In the genomic region with DNA sequence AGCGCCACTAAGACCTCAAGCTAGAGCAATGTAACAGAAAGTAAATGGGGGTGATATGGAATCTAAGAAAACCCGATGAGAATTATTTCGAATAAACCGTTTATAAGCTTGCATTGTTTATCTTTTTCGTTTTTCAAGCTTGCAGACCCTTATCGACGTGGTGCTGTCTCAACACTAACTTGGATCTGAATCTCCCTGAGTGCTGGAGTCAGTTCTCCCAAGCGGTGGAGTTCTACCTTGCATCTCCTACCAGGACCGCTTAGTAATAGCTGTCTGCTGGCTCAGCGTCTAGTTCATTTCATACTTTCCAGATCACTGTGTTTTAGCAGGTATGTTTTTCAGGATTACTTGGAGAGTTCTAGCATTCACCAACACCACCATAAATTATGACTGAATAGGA, we compare ENCODE assay signal across 7 mouse cellular contexts. TPM values are rescaled to one million over a fixed set of nuclear protein-coding genes. Genes with fewer than 3 reads are reported as not detected.
DNase-seq lines count a peak whose midpoint lies in the region; ATAC-seq and TF ChIP-seq lines count a peak whose summit lies in the region.

No protein-coding gene starts in this region.

- peaks cover 10% of the 10 kb centered on the region for H3K36me3 ChIP-seq in lung, embryonic 16.5 days (ENCODE audit: control insufficient read depth, insufficient read depth, low read length)
- peaks cover 12% of the 10 kb centered on the region for H3K36me3 ChIP-seq in embryonic facial prominence, embryonic 15.5 days
- H3K36me3 ChIP-seq in limb, embryonic 11.5 days (ENCODE audit: control insufficient read depth, insufficient read depth, low read length) = 0 out of 2 replicates have a peak, but pooled peaks cover 2% of the 10 kb centered on the region
- H3K36me3 ChIP-seq in small intestine, adult 2 months (ENCODE audit: control insufficient read depth, insufficient read depth, low read length) = peaks cover 5% of the 10 kb centered on the region

- H3K9me3 ChIP-seq in lung, embryonic 16.5 days (ENCODE audit: control insufficient read depth, low read length) = no peaks in the 10 kb centered on the region
- H3K9me3 ChIP-seq in embryonic facial prominence, embryonic 15.5 days (replicated peaks) = no peaks in the 10 kb centered on the region
- no peaks in the 10 kb centered on the region for H3K9me3 ChIP-seq in limb, embryonic 11.5 days (ENCODE audit: control insufficient read depth, low read length)

- TF ChIP-seq POLR2A in small intestine, adult 2 months (IDR thresholded peaks at IDR 0.05; ENCODE audit: low read depth, low read length) = no peak

- H3K27me3 ChIP-seq in lung, embryonic 16.5 days (ENCODE audit: control insufficient read depth, insufficient read depth, low read depth, low read length) = no peaks in the 10 kb centered on the region
- H3K27me3 ChIP-seq in embryonic facial prominence, embryonic 15.5 days = no peaks in the 10 kb centered on the region
- no peaks in the 10 kb centered on the region for H3K27me3 ChIP-seq in limb, embryonic 11.5 days (ENCODE audit: control insufficient read depth, insufficient read depth, low read length)
- H3K27me3 ChIP-seq in small intestine, adult 2 months (ENCODE audit: control insufficient read depth, insufficient read depth, low read length) = no peaks in the 10 kb centered on the region

- peak overlapping the region; percentile 77 for H3K4me2 ChIP-seq in lung, embryonic 16.5 days (ENCODE audit: low read depth, low read length)
- H3K4me2 ChIP-seq in embryonic facial prominence, embryonic 15.5 days (replicated peaks) = peak overlapping the region; percentile 54
- H3K4me2 ChIP-seq in limb, embryonic 11.5 days (ENCODE audit: low read depth, severe bottlenecking) = peak overlapping the region; percentile 49

- no peak overlapping the region for H3K27ac ChIP-seq in lung, embryonic 16.5 days (ENCODE audit: low read length)
- H3K27ac ChIP-seq in embryonic facial prominence, embryonic 15.5 days (replicated peaks) = peak overlapping the region; percentile 67
- no peak overlapping the region for H3K27ac ChIP-seq in limb, embryonic 11.5 days (replicated peaks; ENCODE audit: low read depth, low read length)
- H3K27ac ChIP-seq in small intestine, adult 2 months (ENCODE audit: insufficient read depth, low read depth, low read length) = no peak overlapping the region

- peak overlapping the region; percentile 60 for H3K9ac ChIP-seq in lung, embryonic 16.5 days (ENCODE audit: low read length)
- peak overlapping the region; percentile 37 for H3K9ac ChIP-seq in embryonic facial prominence, embryonic 15.5 days
- H3K9ac ChIP-seq in limb, embryonic 11.5 days (ENCODE audit: low read length) = peak overlapping the region; percentile 18

- peaks cover 12% of the 10 kb centered on the region for H3K4me1 ChIP-seq in lung, embryonic 16.5 days (replicated peaks; ENCODE audit: control insufficient read depth, insufficient read depth, low read length)
- H3K4me1 ChIP-seq in embryonic facial prominence, embryonic 15.5 days = peaks cover 19% of the 10 kb centered on the region
- no peaks in the 10 kb centered on the region; the same call in 1 of the 2 replicates for H3K4me1 ChIP-seq in limb, embryonic 11.5 days (ENCODE audit: control insufficient read depth, insufficient read depth, low read length)
- H3K4me1 ChIP-seq in small intestine, adult 2 months (ENCODE audit: control insufficient read depth, insufficient read depth, insufficient read length, low read length) = no peaks in the 10 kb centered on the region

- no peak for DNase-seq in lung, adult 18-20 months
- no peak for DNase-seq in limb, embryonic 11.5 days (ENCODE audit: low spot score)
- DNase-seq in kidney, adult 11 months = no peak
- DNase-seq in left cerebral cortex, postnatal 36 days (ENCODE audit: low spot score in 2 of 2) = no peak

- TF ChIP-seq CTCF in small intestine, adult 2 months (IDR thresholded peaks at IDR 0.05; ENCODE audit: extremely low read depth, insufficient read length, insufficient replicate concordance, low read depth, low read length) = no peak

- 0 out of 2 replicates have a peak, but pooled peaks have one; percentile 3 for ATAC-seq in lung, embryonic 16.5 days (ENCODE audit: low read depth)
- ATAC-seq in embryonic facial prominence, embryonic 15.5 days (ENCODE audit: insufficient number of reproducible peaks, low FRiP score, low TSS enrichment, low read depth) = no peak
- no peak for ATAC-seq in limb, embryonic 11.5 days (ENCODE audit: insufficient number of reproducible peaks, low FRiP score, low TSS enrichment, low read depth)

- WGBS in lung, embryonic 16.5 days = 9% methylated on average over 10 of the region's 10 CpGs
- 8% methylated on average over 10 of the region's 10 CpGs for WGBS in embryonic facial prominence, embryonic 15.5 days
- 14% methylated on average over 10 of the region's 10 CpGs for WGBS in limb, embryonic 11.5 days
- WGBS in small intestine, adult 2 months = 8% methylated on average over 10 of the region's 10 CpGs

- peak overlapping the region; percentile 69 for H3K4me3 ChIP-seq in lung, embryonic 16.5 days (ENCODE audit: low read length)
- H3K4me3 ChIP-seq in embryonic facial prominence, embryonic 15.5 days (replicated peaks) = peak overlapping the region; percentile 81
- H3K4me3 ChIP-seq in limb, embryonic 11.5 days (ENCODE audit: low read depth, low read length) = peak overlapping the region; percentile 77
- H3K4me3 ChIP-seq in small intestine, adult 2 months (ENCODE audit: low read depth, low read length) = peak overlapping the region; percentile 79

- intact Hi-C loops in left cerebral cortex, postnatal 36 days (cut with DNase I) = no loop called here

RNA-seq across cellular contexts. Expression of a gene that starts 0.6 kb away (rescaled TPM):
- polyA plus RNA-seq in lung, embryonic 16.5 days (2015; fragmentation: Nextera tagmentation; extraction: Ambion mirVana) = 34.8 and 37.0 TPM in 2 replicates
- polyA plus RNA-seq in embryonic facial prominence, embryonic 15.5 days (2015; fragmentation: Nextera tagmentation; extraction: Ambion mirVana) = 41.0 and 41.9 TPM in 2 replicates
- 24.0 and 25.1 TPM in 2 replicates for polyA plus RNA-seq in limb, embryonic 11.5 days (2014; fragmentation: Nextera tagmentation; extraction: Ambion mirVana)
- 0.86 and 1.1 TPM in 2 replicates for polyA plus RNA-seq in small intestine, adult 2 months (2012; rRNA removed)
- total RNA-seq in left cerebral cortex, postnatal 36 days (2021) = 10 to 100 TPM; 24.6 to 26.7 TPM

RNA-seq across cellular contexts. Expression of a gene that starts 4.0 kb away (rescaled TPM):
- polyA plus RNA-seq in lung, embryonic 16.5 days (2015; fragmentation: Nextera tagmentation; extraction: Ambion mirVana) = 44.1 and 45.0 TPM in 2 replicates
- 39.7 and 43.7 TPM in 2 replicates for polyA plus RNA-seq in embryonic facial prominence, embryonic 15.5 days (2015; fragmentation: Nextera tagmentation; extraction: Ambion mirVana)
- polyA plus RNA-seq in limb, embryonic 11.5 days (2014; fragmentation: Nextera tagmentation; extraction: Ambion mirVana) = 44.5 and 46.8 TPM in 2 replicates
- 1.6 and 1.9 TPM in 2 replicates for polyA plus RNA-seq in small intestine, adult 2 months (2012; rRNA removed)
- 10 to 100 TPM; 24.0 to 26.7 TPM for total RNA-seq in left cerebral cortex, postnatal 36 days (2021)

RNA-seq across cellular contexts. Expression of a gene that starts 32.5 kb away (rescaled TPM):
- 11.7 and 12.7 TPM in 2 replicates for polyA plus RNA-seq in lung, embryonic 16.5 days (2015; fragmentation: Nextera tagmentation; extraction: Ambion mirVana)
- 12.2 and 16.7 TPM in 2 replicates for polyA plus RNA-seq in embryonic facial prominence, embryonic 15.5 days (2015; fragmentation: Nextera tagmentation; extraction: Ambion mirVana)
- polyA plus RNA-seq in limb, embryonic 11.5 days (2014; fragmentation: Nextera tagmentation; extraction: Ambion mirVana) = 8.7 and 10.2 TPM in 2 replicates
- 0.51 and 1.4 TPM in 2 replicates for polyA plus RNA-seq in small intestine, adult 2 months (2012; rRNA removed)
- 10 to 100 TPM; 23.4 to 24.4 TPM for total RNA-seq in left cerebral cortex, postnatal 36 days (2021)

RNA-seq across cellular contexts. Expression of a gene that starts 59.1 kb away (rescaled TPM):
- polyA plus RNA-seq in lung, embryonic 16.5 days (2015; fragmentation: Nextera tagmentation; extraction: Ambion mirVana) = 7.2 and 7.3 TPM in 2 replicates
- polyA plus RNA-seq in embryonic facial prominence, embryonic 15.5 days (2015; fragmentation: Nextera tagmentation; extraction: Ambion mirVana) = 9.0 and 11.1 TPM in 2 replicates
- polyA plus RNA-seq in limb, embryonic 11.5 days (2014; fragmentation: Nextera tagmentation; extraction: Ambion mirVana) = 8.5 and 10.2 TPM in 2 replicates
- polyA plus RNA-seq in small intestine, adult 2 months (2012; rRNA removed) = 7.2 and 7.4 TPM in 2 replicates
- 10 to 100 TPM; 12.8 to 13.5 TPM for total RNA-seq in left cerebral cortex, postnatal 36 days (2021)

Comparison
In these comparisons a context has a peak if more than half of its experiments do, and no peak if none do; other contexts are left out.
1. RNA of a gene that starts 0.6 kb away (polyA plus RNA-seq): 41.0 to 41.9 TPM in embryonic facial prominence, embryonic 15.5 days, 34.8 to 37.0 TPM in lung, embryonic 16.5 days and 24.0 to 25.1 TPM in limb, embryonic 11.5 days; 0.86 to 1.1 TPM in small intestine, adult 2 months; every median in the first group is over 10 times any median in the second.
2. RNA of a gene that starts 4.0 kb away (polyA plus RNA-seq): 44.5 to 46.8 TPM in limb, embryonic 11.5 days, 44.1 to 45.0 TPM in lung, embryonic 16.5 days and 39.7 to 43.7 TPM in embryonic facial prominence, embryonic 15.5 days; 1.6 to 1.9 TPM in small intestine, adult 2 months; every median in the first group is over 10 times any median in the second.
3. Peak in every context shown above with its lines, with median percentiles within 50 percentile points of each other: H3K4me2 ChIP-seq, H3K4me3 ChIP-seq and H3K9ac ChIP-seq.